ENCODE assay signal across 18 mouse cellular contexts in the genomic region with DNA sequence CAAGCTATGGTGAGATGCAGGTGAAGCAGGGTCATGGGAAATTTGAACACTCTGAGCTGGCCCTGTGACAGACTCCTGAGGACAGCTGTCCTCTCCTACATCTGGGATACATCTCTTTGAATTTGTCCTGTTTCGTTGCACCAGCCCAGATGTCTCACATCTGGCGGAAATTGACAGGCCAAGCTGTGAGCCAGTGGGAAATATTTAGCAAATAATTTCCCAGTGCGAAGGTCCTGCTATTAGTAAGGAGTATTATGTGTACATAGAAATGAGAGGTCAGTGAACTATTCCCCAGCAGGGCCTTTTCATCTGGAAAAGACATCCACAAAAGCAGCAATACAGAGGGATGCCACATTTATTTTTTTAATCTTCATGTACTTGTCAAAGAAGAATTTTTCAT. TPM values are rescaled to one million over a fixed set of nuclear protein-coding genes. Genes with fewer than 3 reads are reported as not detected.
DNase-seq lines count a peak whose midpoint lies in the region; ATAC-seq and TF ChIP-seq lines count a peak whose summit lies in the region.
"Had no signal": no experiment of that assay in that cellular context is flagged by ENCODE, and none has a peak within 500 bp of the region (broad histone marks: within the 10 kb centered on the region; RNA-seq: fewer than 3 reads in every experiment).

No protein-coding gene starts in this region.

- H3K9me3 ChIP-seq in heart, embryonic 10.5 days, result no peaks in the 10 kb centered on the region
- no peaks in the 10 kb centered on the region for H3K9me3 ChIP-seq in lung, embryonic 16.5 days (ENCODE audit: control insufficient read depth, low read length)
- H3K9me3 ChIP-seq: midbrain, embryonic 13.5 days had no signal

- H3K4me1 ChIP-seq in heart, embryonic 10.5 days, result no peaks in the 10 kb centered on the region; the same call in none of the 2 replicates
- peaks cover 14% of the 10 kb centered on the region for H3K4me1 ChIP-seq in lung, embryonic 16.5 days (replicated peaks; ENCODE audit: control insufficient read depth, insufficient read depth, low read length)
- no peaks in the 10 kb centered on the region; the same call in 1 of the 2 replicates for H3K4me1 ChIP-seq in lung, adult 2 months (ENCODE audit: control insufficient read depth, insufficient read depth, low read length)

- DNase-seq in heart, adult 8-10 months (ENCODE audit: low spot score), result peak; percentile 36
- no peak for DNase-seq in heart, embryonic 10.5 days (ENCODE audit: low spot score)
- no peak for DNase-seq in lung, adult 2 months
- DNase-seq in heart, adult 9 months (ENCODE audit: low spot score in 2 of 2), result peak; percentile 62 to 68
- DNase-seq in heart, postnatal 4 days, result peak; percentile 33
- DNase-seq in urinary bladder, postnatal 10 days (ENCODE audit: low spot score), result no peak
- DNase-seq: adrenal gland, adult 8-10 months; cerebellum, adult 2 months; gastrocnemius, postnatal 10 days; layer of hippocampus, postnatal 36 days; right cerebral cortex, postnatal 14 days; thymus, adult 18-20 months had no signal

- no peak for TF ChIP-seq POLR2A in lung, adult 2 months (IDR thresholded peaks at IDR 0.05; ENCODE audit: borderline replicate concordance, extremely low read depth, low read depth, low read length)

- 79% methylated on average over 3 of the region's 3 CpGs for WGBS in heart, embryonic 10.5 days
- 62% methylated on average over 3 of the region's 3 CpGs for WGBS in lung, embryonic 16.5 days
- 87% methylated on average over 3 of the region's 3 CpGs for WGBS in lung, adult 2 months

- H3K27me3 ChIP-seq in heart, embryonic 10.5 days (ENCODE audit: insufficient read depth, poor library complexity, severe bottlenecking), result no peaks in the 10 kb centered on the region
- H3K27me3 ChIP-seq in lung, embryonic 16.5 days (ENCODE audit: control insufficient read depth, insufficient read depth, low read depth, low read length), result no peaks in the 10 kb centered on the region
- H3K27me3 ChIP-seq: midbrain, embryonic 13.5 days had no signal

- no peak overlapping the region for H3K27ac ChIP-seq in heart, embryonic 10.5 days
- no peak overlapping the region for H3K27ac ChIP-seq in lung, embryonic 16.5 days (ENCODE audit: low read length)
- H3K27ac ChIP-seq: midbrain, embryonic 13.5 days had no signal

- no peak overlapping the region for H3K9ac ChIP-seq in lung, embryonic 16.5 days (ENCODE audit: low read length)
- H3K9ac ChIP-seq: midbrain, embryonic 13.5 days had no signal

- H3K4me3 ChIP-seq in heart, embryonic 10.5 days, result no peak overlapping the region
- no peak overlapping the region for H3K4me3 ChIP-seq in lung, embryonic 16.5 days (ENCODE audit: low read length)
- no peak overlapping the region for H3K4me3 ChIP-seq in lung, adult 2 months (replicated peaks; ENCODE audit: extremely low read depth, low read depth, low read length)
- H3K4me3 ChIP-seq: erythroblast, embryonic 14.5 days; midbrain, embryonic 13.5 days had no signal

- H3K36me3 ChIP-seq in heart, embryonic 10.5 days, result no peaks in the 10 kb centered on the region
- no peaks in the 10 kb centered on the region for H3K36me3 ChIP-seq in lung, embryonic 16.5 days (ENCODE audit: control insufficient read depth, insufficient read depth, low read length)
- H3K36me3 ChIP-seq: midbrain, embryonic 13.5 days had no signal

- ATAC-seq in lung, embryonic 16.5 days (ENCODE audit: low read depth), result peak; percentile 19; the same call in 1 of the 2 replicates
- ATAC-seq: CD4-positive, CD25-positive, alpha-beta regulatory T cell, adult 4 months; forebrain, embryonic 16.5 days; midbrain, embryonic 13.5 days had no signal

- H3K4me2 ChIP-seq in lung, embryonic 16.5 days (ENCODE audit: low read depth, low read length), result no peak overlapping the region
- H3K4me2 ChIP-seq: liver, embryonic 11.5 days; midbrain, embryonic 13.5 days had no signal

- TF ChIP-seq CTCF in lung, adult 2 months (IDR thresholded peaks at IDR 0.05; ENCODE audit: insufficient read depth, low read length), result no peak

RNA-seq across cellular contexts. Expression of gene Cd83, which starts 17.4 kb away (rescaled TPM):
- 1 to 10 TPM; 1.9 to 2.5 (median 2.2) TPM for total RNA-seq in heart, adult 8-10 months (2022)
- 1.3 and 3.0 TPM in 2 replicates for polyA plus RNA-seq in heart, embryonic 10.5 days (2016; fragmentation: Nextera tagmentation; extraction: Ambion mirVana)
- polyA plus RNA-seq in lung, embryonic 16.5 days (2015; fragmentation: Nextera tagmentation; extraction: Ambion mirVana), result 12.3 and 14.1 TPM in 2 replicates
- polyA plus RNA-seq in lung, adult 2 months (2012; rRNA removed), result 6.9 and 7.5 TPM in 2 replicates
- 1 to 10 TPM; 2.3 to 2.7 TPM for total RNA-seq in heart, postnatal 4 days (2021)
- polyA plus RNA-seq: erythroblast, embryonic 14.5 days had no signal

Comparison
In these comparisons a context has a peak if more than half of its experiments do, and no peak if none do; other contexts are left out.
1. DNase-seq: peak in heart, adult 8-10 months (single experiment), heart, adult 9 months (2 of 2) and heart, postnatal 4 days (single experiment); none in heart, embryonic 10.5 days (single experiment), lung, adult 2 months (single experiment) and urinary bladder, postnatal 10 days (single experiment).